Mouse (Mus musculus): Measurements from ENCODE around the gene Mb. TPM values are rescaled to one million over a fixed set of nuclear protein-coding genes. Genes with fewer than 3 reads are reported as not detected.

Gene Mb
- polyA plus RNA-seq, 1 experiment from 2014 or later, result 0.39 TPM

GRCm38 (mm10) chr15:76979799-76980198 lies 70.7 kb downstream of the Mb start:
- H3K27ac ChIP-seq (ENCODE audit: low read length), result no peak overlapping the region
- no peak overlapping the region for H3K9ac ChIP-seq (replicated peaks; ENCODE audit: low read depth, low read length)
- no peak for ATAC-seq (ENCODE audit: insufficient number of reproducible peaks, insufficient read depth, low FRiP score, low read depth)
- H3K4me1 ChIP-seq (ENCODE audit: control insufficient read depth, insufficient read depth, low read length), result peaks cover 9% of the 10 kb centered on the region
- H3K36me3 ChIP-seq (ENCODE audit: control insufficient read depth, insufficient read depth, low read length), result no peaks in the 10 kb centered on the region
- H3K27me3 ChIP-seq (ENCODE audit: control insufficient read depth, insufficient read depth, low read length), result no peaks in the 10 kb centered on the region
- 77% methylated on average over 4 of the region's 4 CpGs for WGBS
- H3K4me3 ChIP-seq (ENCODE audit: low read depth, low read length), result no peak overlapping the region
- no peak overlapping the region for H3K4me2 ChIP-seq (replicated peaks; ENCODE audit: low read depth, low read length)
- no peaks in the 10 kb centered on the region for H3K9me3 ChIP-seq (ENCODE audit: control insufficient read depth, low read depth, low read length)

- H3K36me3 ChIP-seq (ENCODE audit: control insufficient read depth, insufficient read depth, low read length), result no peaks in the 10 kb centered on the region
- no peak for ATAC-seq (ENCODE audit: insufficient number of reproducible peaks, insufficient read depth, low FRiP score, low read depth)
- H3K9me3 ChIP-seq (ENCODE audit: control insufficient read depth, low read depth, low read length), result no peaks in the 10 kb centered on the region
- H3K4me3 ChIP-seq (ENCODE audit: low read depth, low read length), result no peak overlapping the region
- no peak overlapping the region for H3K4me2 ChIP-seq (replicated peaks; ENCODE audit: low read depth, low read length)
- no peak overlapping the region for H3K9ac ChIP-seq (replicated peaks; ENCODE audit: low read depth, low read length)
- peaks cover 9% of the 10 kb centered on the region for H3K4me1 ChIP-seq (ENCODE audit: control insufficient read depth, insufficient read depth, low read length)
- peak overlapping the region; percentile 21; the same call in 1 of the 2 replicates for H3K27ac ChIP-seq (ENCODE audit: low read length)
- WGBS, result 43% methylated on average over 5 of the region's 5 CpGs
- H3K27me3 ChIP-seq (ENCODE audit: control insufficient read depth, insufficient read depth, low read length), result no peaks in the 10 kb centered on the region
Measured at GRCm38 (mm10) chr15:76976619-76977018, 73.9 kb downstream of the Mb start.

GRCm38 (mm10) chr15:76973855-76974651 lies 76.4 kb downstream of the Mb start:
- Histone ChIP-seq H3K36me3 (ENCODE audit: control insufficient read depth, insufficient read depth, low read length) (no peaks in the 10 kb centered on the region), H3K27ac (ENCODE audit: low read length) (peak overlapping the region; percentile 69), H3K9ac (replicated peaks; ENCODE audit: low read depth, low read length) (peak overlapping the region; percentile 45), H3K4me1 (ENCODE audit: control insufficient read depth, insufficient read depth, low read length) (peaks cover 9% of the 10 kb centered on the region), H3K27me3 (ENCODE audit: control insufficient read depth, insufficient read depth, low read length) (no peaks in the 10 kb centered on the region), H3K4me2 (replicated peaks; ENCODE audit: low read depth, low read length) (peak overlapping the region; percentile 57), H3K4me3 (ENCODE audit: low read depth, low read length) (peak overlapping the region; percentile 34), H3K9me3 (ENCODE audit: control insufficient read depth, low read depth, low read length) (no peaks in the 10 kb centered on the region)
- peak; percentile 82 for ATAC-seq (ENCODE audit: insufficient number of reproducible peaks, insufficient read depth, low FRiP score, low read depth)
- 5% methylated on average over 29 of the region's 31 CpGs for WGBS

GRCm38 (mm10) chr15:76973272-76973854 lies 77.1 kb downstream of the Mb start:
- peak; percentile 4; the same call in 1 of the 2 replicates for ATAC-seq (ENCODE audit: insufficient number of reproducible peaks, insufficient read depth, low FRiP score, low read depth)
- Histone ChIP-seq H3K9ac (replicated peaks; ENCODE audit: low read depth, low read length) (no peak overlapping the region), H3K27ac (ENCODE audit: low read length) (no peak overlapping the region), H3K4me2 (replicated peaks; ENCODE audit: low read depth, low read length) (peak overlapping the region; percentile 57; the same call in 1 of the 2 replicates), H3K36me3 (ENCODE audit: control insufficient read depth, insufficient read depth, low read length) (no peaks in the 10 kb centered on the region), H3K4me1 (ENCODE audit: control insufficient read depth, insufficient read depth, low read length) (peaks cover 9% of the 10 kb centered on the region), H3K27me3 (ENCODE audit: control insufficient read depth, insufficient read depth, low read length) (no peaks in the 10 kb centered on the region), H3K4me3 (ENCODE audit: low read depth, low read length) (peak overlapping the region; percentile 34; the same call in 1 of the 2 replicates), H3K9me3 (ENCODE audit: control insufficient read depth, low read depth, low read length) (no peaks in the 10 kb centered on the region)
- WGBS, result 30% methylated on average over 8 of the region's 8 CpGs

GRCm38 (mm10) chr15:76972661-76973060 lies 77.8 kb downstream of the Mb start:
- Histone ChIP-seq H3K9ac (replicated peaks; ENCODE audit: low read depth, low read length) (no peak overlapping the region), H3K4me2 (replicated peaks; ENCODE audit: low read depth, low read length) (no peak overlapping the region), H3K27ac (ENCODE audit: low read length) (no peak overlapping the region), H3K9me3 (ENCODE audit: control insufficient read depth, low read depth, low read length) (no peaks in the 10 kb centered on the region), H3K27me3 (ENCODE audit: control insufficient read depth, insufficient read depth, low read length) (no peaks in the 10 kb centered on the region), H3K4me3 (ENCODE audit: low read depth, low read length) (no peak overlapping the region), H3K4me1 (ENCODE audit: control insufficient read depth, insufficient read depth, low read length) (peaks cover 9% of the 10 kb centered on the region), H3K36me3 (ENCODE audit: control insufficient read depth, insufficient read depth, low read length) (no peaks in the 10 kb centered on the region)
- WGBS, result 90% methylated on average over 4 of the region's 4 CpGs
- ATAC-seq (ENCODE audit: insufficient number of reproducible peaks, insufficient read depth, low FRiP score, low read depth), result no peak

Other genes starting within 250 kb of the Mb start
- 20.9 and 21.8 TPM in 2 replicates for gene Zfp251, start 179.2 kb downstream of the Mb start, polyA plus RNA-seq (2014; fragmentation: Nextera tagmentation; extraction: Ambion mirVana)
- 13.0 and 13.9 TPM in 2 replicates for gene Zfp7, start 171.4 kb downstream of the Mb start, polyA plus RNA-seq (2014; fragmentation: Nextera tagmentation; extraction: Ambion mirVana)
- 0.39 TPM in 1 of 2 replicates, not detected in the other for gene Gm49527, start 171.3 kb downstream of the Mb start, polyA plus RNA-seq (2014; fragmentation: Nextera tagmentation; extraction: Ambion mirVana)
- 13.7 and 15.6 TPM in 2 replicates for gene Zfp647, start 125.2 kb downstream of the Mb start, polyA plus RNA-seq (2014; fragmentation: Nextera tagmentation; extraction: Ambion mirVana)
- 75.7 and 76.5 TPM in 2 replicates for gene 1110038F14Rik, start 102.2 kb downstream of the Mb start, polyA plus RNA-seq (2014; fragmentation: Nextera tagmentation; extraction: Ambion mirVana)
- gene Apol6, start 5.9 kb downstream of the Mb start, polyA plus RNA-seq (2014; fragmentation: Nextera tagmentation; extraction: Ambion mirVana), result 0.12 TPM in 1 of 2 replicates, not detected in the other

All from stomach, embryonic 14.5 days (tissue).